Mouse (Mus musculus) small intestine, adult 2 months (tissue): ENCODE results near the gene Cd200r3. TPM values are rescaled to one million over a fixed set of nuclear protein-coding genes. Genes with fewer than 3 reads are reported as not detected.

Source experiments
- H3K27ac ChIP-seq: fragments of 200-500 bp; 2 replicates; pipeline ENCODE4 v1.5.1; 2012; ENCODE audit warnings: low read depth, low read length, control low read depth, inconsistent platforms; ENCODE audit not compliant: insufficient read depth
- H3K27me3 ChIP-seq: fragments of 200-500 bp; 2 replicates; pipeline ENCODE4 v1.6.1; 2012; ENCODE audit warnings: mild to moderate bottlenecking, moderate library complexity, low read length, inconsistent platforms; ENCODE audit not compliant: control insufficient read depth, insufficient read depth
- H3K36me3 ChIP-seq: fragments of 200-500 bp; 2 replicates; pipeline ENCODE4 v1.6.1; 2012; ENCODE audit warnings: mild to moderate bottlenecking, low read length, control low read depth, inconsistent platforms; ENCODE audit not compliant: control insufficient read depth, insufficient read depth
- H3K4me1 ChIP-seq: fragments of 200-500 bp; 2 replicates; pipeline ENCODE4 v1.6.1; 2012; ENCODE audit warnings: low read length, inconsistent platforms, mixed read lengths; ENCODE audit not compliant: control insufficient read depth, insufficient read depth, insufficient read length
- H3K4me3 ChIP-seq: fragments of 200-500 bp; 2 replicates; pipeline ENCODE4 v1.5.1; 2012; ENCODE audit warnings: low read depth, mild to moderate bottlenecking, control low read depth, inconsistent platforms, low read length, moderate library complexity
- CTCF ChIP-seq: fragments of 200-500 bp; IDR thresholded peaks from 2 replicates; pipeline ENCODE4 v1.5.1; 2012; ENCODE audit warnings: low read depth, mild to moderate bottlenecking, control low read depth, inconsistent platforms, low read length, moderate library complexity, mixed read lengths; ENCODE audit not compliant: insufficient replicate concordance, insufficient read length; ENCODE audit errors: extremely low read depth
- POLR2A ChIP-seq: fragments of 200-500 bp; IDR thresholded peaks from 2 replicates; pipeline ENCODE4 v1.6.1; 2012; ENCODE audit warnings: low read depth, mild to moderate bottlenecking, control low read depth, inconsistent platforms, low read length, moderate library complexity
- WGBS: fragments of 180-500 bp; shearing (Covaris S2); methylation state at CpG from one replicate; pipeline ENCODE4 v1.1.7; 2018; 5-methylcytosine and 5-hydroxymethylcytosine counted together
- polyA plus RNA-seq: library from polyadenylated mRNA; depleted of rRNA; stranded (reverse); fragments of >200 nt; gene quantifications from 2 replicates; pipeline ENCODE4 v1.2.3, GENCODE M21; 2012

Gene Cd200r3
- polyA plus RNA-seq, 1 experiment = not detected

- Histone ChIP-seq H3K4me1 (no peaks in the 10 kb centered on the region), H3K27me3 (no peaks in the 10 kb centered on the region), H3K4me3 (no peak overlapping the region), H3K36me3 (no peaks in the 10 kb centered on the region), H3K27ac (no peak overlapping the region)
- WGBS = 53% methylated on average over 2 of the region's 2 CpGs
- TF ChIP-seq POLR2A (no peak), CTCF (no peak)
These were observed 63.5 kb downstream of the Cd200r3 start for GRCm38 (mm10) chr16:45006971-45007370.

- Histone ChIP-seq H3K36me3 (no peaks in the 10 kb centered on the region), H3K4me1 (no peaks in the 10 kb centered on the region), H3K27me3 (no peaks in the 10 kb centered on the region), H3K27ac (no peak overlapping the region), H3K4me3 (no peak overlapping the region)
- WGBS = 73% methylated on average over 4 of the region's 4 CpGs
- TF ChIP-seq CTCF (no peak), POLR2A (no peak)
These were observed 64.3 kb downstream of the Cd200r3 start for GRCm38 (mm10) chr16:45007807-45008206.

GRCm38 (mm10) chr16:45009634-45010033 is 66.2 kb downstream of the Cd200r3 start:
- WGBS = 60% methylated on average over 5 of the region's 5 CpGs

GRCm38 (mm10) chr16:45015591-45015990 is 72.1 kb downstream of the Cd200r3 start:
- Histone ChIP-seq H3K36me3 (no peaks in the 10 kb centered on the region), H3K4me1 (no peaks in the 10 kb centered on the region), H3K27ac (no peak overlapping the region), H3K27me3 (no peaks in the 10 kb centered on the region), H3K4me3 (no peak overlapping the region)
- 78% methylated on average over 1 of the region's 1 CpGs for WGBS
- TF ChIP-seq POLR2A (no peak), CTCF (no peak)

More at GRCm38 (mm10) chr16:45009634-45010033, 66.2 kb downstream of the Cd200r3 start:
- H3K27ac ChIP-seq = no peak overlapping the region
- no peaks in the 10 kb centered on the region for H3K36me3 ChIP-seq
- H3K4me3 ChIP-seq = no peak overlapping the region
- no peaks in the 10 kb centered on the region for H3K4me1 ChIP-seq
- TF ChIP-seq CTCF = no peak
- TF ChIP-seq POLR2A = no peak
- no peaks in the 10 kb centered on the region for H3K27me3 ChIP-seq

- WGBS = 75% methylated on average over 3 of the region's 3 CpGs
- Histone ChIP-seq H3K27me3 (no peaks in the 10 kb centered on the region), H3K27ac (no peak overlapping the region), H3K36me3 (no peaks in the 10 kb centered on the region), H3K4me3 (no peak overlapping the region), H3K4me1 (no peaks in the 10 kb centered on the region)
- TF ChIP-seq POLR2A = no peak
These were observed 73.0 kb downstream of the Cd200r3 start for GRCm38 (mm10) chr16:45016488-45016887.

GRCm38 (mm10) chr16:45018868-45019267 is 75.4 kb downstream of the Cd200r3 start:
- H3K4me1 ChIP-seq = no peaks in the 10 kb centered on the region
- TF ChIP-seq POLR2A (no peak), CTCF (no peak)
- H3K4me3 ChIP-seq = no peak overlapping the region
- 79% methylated on average over 2 of the region's 2 CpGs for WGBS
- no peak overlapping the region for H3K27ac ChIP-seq
- H3K27me3 ChIP-seq = no peaks in the 10 kb centered on the region
- H3K36me3 ChIP-seq = no peaks in the 10 kb centered on the region

GRCm38 (mm10) chr16:45020055-45020454 is 76.6 kb downstream of the Cd200r3 start:
- Histone ChIP-seq H3K4me3 (no peak overlapping the region), H3K27me3 (no peaks in the 10 kb centered on the region), H3K36me3 (no peaks in the 10 kb centered on the region), H3K27ac (no peak overlapping the region), H3K4me1 (no peaks in the 10 kb centered on the region)
- TF ChIP-seq POLR2A (no peak), CTCF (no peak)
- WGBS = 61% methylated on average over 1 of the region's 1 CpGs
